Mouse (Mus musculus) embryonic facial prominence, embryonic 15.5 days (tissue): ENCODE results near the gene Srf. TPM values are rescaled to one million over a fixed set of nuclear protein-coding genes. Genes with fewer than 3 reads are reported as not detected.

Experiments
- ATAC-seq: fragments of 200-750 bp; cut with Nextera tagmentation; 2 replicates; pipeline ENCODE4 v1.8.0; 2017; ENCODE audit warnings: low read depth, moderate TSS enrichment; ENCODE audit not compliant: insufficient number of reproducible peaks, low FRiP score, low TSS enrichment
- H3K27ac ChIP-seq: fragments of 300-500 bp; sonication (generic); replicated peaks from 2 replicates; pipeline ENCODE4 v1.5.1; 2015; ENCODE audit warnings: mild to moderate bottlenecking, inconsistent platforms
- H3K27me3 ChIP-seq: fragments of 300-500 bp; sonication (generic); 2 replicates; pipeline ENCODE4 v1.6.1; 2015; ENCODE audit warnings: inconsistent platforms
- H3K36me3 ChIP-seq: fragments of 300-500 bp; sonication (generic); 2 replicates; pipeline ENCODE4 v1.6.1; 2015; ENCODE audit warnings: mild to moderate bottlenecking, inconsistent platforms
- H3K4me1 ChIP-seq: fragments of 300-500 bp; sonication (generic); 2 replicates; pipeline ENCODE4 v1.6.1; 2015; ENCODE audit warnings: inconsistent platforms
- H3K4me2 ChIP-seq: fragments of 300-500 bp; sonication (generic); replicated peaks from 2 replicates; pipeline ENCODE4 v1.6.1; 2015; ENCODE audit warnings: mild to moderate bottlenecking, inconsistent platforms
- H3K4me3 ChIP-seq: fragments of 300-500 bp; sonication (generic); replicated peaks from 2 replicates; pipeline ENCODE4 v1.5.1; 2015; ENCODE audit warnings: mild to moderate bottlenecking, inconsistent platforms
- H3K9ac ChIP-seq: fragments of 300-500 bp; sonication (generic); 2 replicates; pipeline ENCODE4 v1.6.1; 2015; ENCODE audit warnings: inconsistent platforms
- H3K9me3 ChIP-seq: fragments of 300-500 bp; sonication (generic); replicated peaks from 2 replicates; pipeline ENCODE4 v1.6.1; 2016; ENCODE audit warnings: inconsistent platforms
- WGBS: fragments of 180-500 bp; shearing (Covaris S2); methylation state at CpG from one replicate; pipeline ENCODE4 v1.1.7; 2015; 5-methylcytosine and 5-hydroxymethylcytosine counted together
- microRNA-seq: library from miRNA; unstranded; fragments of <30 nt; microRNA quantifications from one replicate; pipeline ENCODE4, GENCODE M21; 2016; ENCODE audit warnings: borderline number of aligned reads
- polyA plus RNA-seq: library from polyadenylated mRNA; unstranded; fragments of >200 nt; fragmentation: Nextera tagmentation; extraction: Ambion mirVana; gene quantifications from 2 replicates; pipeline ENCODE4 v1.2.1, GENCODE M21; 2015

Gene Srf
- polyA plus RNA-seq, 1 experiment from 2014 or later, result 8.8 TPM

DNA sequence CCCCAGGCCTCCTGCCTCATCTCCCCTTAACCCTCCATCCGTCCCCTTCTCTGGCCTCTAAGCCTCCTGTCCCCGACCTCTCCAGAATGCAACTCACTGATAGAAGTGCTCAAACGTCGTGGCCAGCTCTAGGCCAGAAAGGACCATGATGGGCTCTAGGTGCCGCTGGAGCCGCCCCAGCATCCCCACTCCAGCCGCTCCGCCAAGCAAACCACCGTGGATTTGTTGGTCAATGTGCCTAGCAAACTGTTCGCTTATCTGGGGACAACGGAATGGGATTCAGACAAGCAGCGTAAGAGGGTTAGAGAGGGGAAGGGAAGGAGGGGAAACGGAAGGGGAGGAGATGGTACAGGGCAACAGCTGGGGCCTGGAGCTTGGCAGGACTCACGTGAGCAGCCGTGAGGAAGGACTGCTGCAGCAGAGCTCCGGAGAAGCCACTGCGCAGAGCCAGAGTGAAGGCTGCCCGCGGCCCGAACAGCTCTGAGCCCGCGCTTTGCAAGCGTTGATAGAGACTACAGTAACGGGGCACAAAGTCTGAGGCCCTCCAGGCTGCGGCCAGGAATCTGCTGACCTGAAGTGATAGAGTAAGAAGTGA is 35.5 kb downstream of the Srf start:
- 0 out of 2 replicates have a peak overlapping the region, but pooled peaks have one; percentile 2 for H3K9ac ChIP-seq
- H3K36me3 ChIP-seq, result peaks cover 12% of the 10 kb centered on the region; the same call in 1 of the 2 replicates
- H3K4me3 ChIP-seq, result peak overlapping the region; percentile 18
- no peaks in the 10 kb centered on the region for H3K4me1 ChIP-seq
- no peaks in the 10 kb centered on the region for H3K9me3 ChIP-seq
- H3K4me2 ChIP-seq, result peak overlapping the region; percentile 39
- H3K27ac ChIP-seq, result no peak overlapping the region
- ATAC-seq, result no peak
- peaks cover 11% of the 10 kb centered on the region for H3K27me3 ChIP-seq
- WGBS, result 38% methylated on average over 25 of the region's 25 CpGs

DNA sequence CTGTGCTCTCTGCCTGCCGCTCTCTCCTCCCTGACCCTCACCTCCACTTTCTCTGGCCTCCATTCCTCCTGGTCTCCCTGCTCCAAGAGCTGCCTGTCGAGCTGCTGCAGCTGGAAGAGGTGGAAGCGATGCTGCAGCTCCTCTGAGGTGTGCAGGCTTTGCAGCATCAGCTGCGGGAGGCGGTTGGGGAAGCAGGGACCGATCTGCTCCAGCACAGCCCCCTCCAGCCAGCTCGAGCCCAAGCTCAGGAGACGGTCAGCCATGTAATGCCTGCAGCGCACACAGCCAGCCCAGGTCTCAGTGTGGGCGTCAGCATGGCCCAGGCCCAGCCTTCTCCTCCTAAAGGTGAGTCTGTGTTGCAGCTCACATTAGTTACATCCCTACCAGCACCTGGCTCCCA is 36.0 kb downstream of the Srf start:
- Histone ChIP-seq H3K27me3 (peaks cover 11% of the 10 kb centered on the region), H3K4me2 (peak overlapping the region; percentile 39), H3K9me3 (no peaks in the 10 kb centered on the region), H3K9ac (0 out of 2 replicates have a peak overlapping the region, but pooled peaks have one; percentile 2), H3K4me3 (peak overlapping the region; percentile 18), H3K4me1 (no peaks in the 10 kb centered on the region), H3K36me3 (peaks cover 9% of the 10 kb centered on the region; the same call in 1 of the 2 replicates), H3K27ac (no peak overlapping the region)
- WGBS, result 47% methylated on average over 10 of the region's 10 CpGs
- ATAC-seq, result no peak

DNA sequence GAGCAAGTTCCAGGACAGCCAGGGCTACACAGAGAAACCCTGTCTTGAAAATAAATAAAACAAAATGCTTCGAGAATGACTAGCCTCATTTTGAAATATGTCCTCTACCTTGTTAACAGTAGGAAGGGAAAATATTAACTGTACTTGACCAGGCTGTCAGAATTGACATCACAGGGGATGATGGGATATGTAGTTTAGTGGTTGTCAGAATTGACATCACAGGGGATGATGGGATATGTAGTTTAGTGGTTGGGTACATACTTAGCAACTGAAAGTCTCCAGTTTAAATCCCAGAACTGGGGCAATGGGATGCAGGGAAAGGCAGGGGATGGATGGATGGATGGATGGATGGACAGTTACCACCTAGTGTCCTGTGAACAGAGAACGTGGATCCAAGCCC is 42.6 kb downstream of the Srf start:
- H3K9ac ChIP-seq, result no peak overlapping the region
- no peak for ATAC-seq
- H3K4me2 ChIP-seq, result no peak overlapping the region
- H3K36me3 ChIP-seq, result 0 out of 2 replicates have a peak, but pooled peaks cover 4% of the 10 kb centered on the region
- no peak overlapping the region for H3K27ac ChIP-seq
- H3K4me3 ChIP-seq, result no peak overlapping the region
- H3K27me3 ChIP-seq, result no peaks in the 10 kb centered on the region
- no peaks in the 10 kb centered on the region for H3K4me1 ChIP-seq
- 68% methylated on average over 2 of the region's 2 CpGs for WGBS
- no peaks in the 10 kb centered on the region for H3K9me3 ChIP-seq

DNA sequence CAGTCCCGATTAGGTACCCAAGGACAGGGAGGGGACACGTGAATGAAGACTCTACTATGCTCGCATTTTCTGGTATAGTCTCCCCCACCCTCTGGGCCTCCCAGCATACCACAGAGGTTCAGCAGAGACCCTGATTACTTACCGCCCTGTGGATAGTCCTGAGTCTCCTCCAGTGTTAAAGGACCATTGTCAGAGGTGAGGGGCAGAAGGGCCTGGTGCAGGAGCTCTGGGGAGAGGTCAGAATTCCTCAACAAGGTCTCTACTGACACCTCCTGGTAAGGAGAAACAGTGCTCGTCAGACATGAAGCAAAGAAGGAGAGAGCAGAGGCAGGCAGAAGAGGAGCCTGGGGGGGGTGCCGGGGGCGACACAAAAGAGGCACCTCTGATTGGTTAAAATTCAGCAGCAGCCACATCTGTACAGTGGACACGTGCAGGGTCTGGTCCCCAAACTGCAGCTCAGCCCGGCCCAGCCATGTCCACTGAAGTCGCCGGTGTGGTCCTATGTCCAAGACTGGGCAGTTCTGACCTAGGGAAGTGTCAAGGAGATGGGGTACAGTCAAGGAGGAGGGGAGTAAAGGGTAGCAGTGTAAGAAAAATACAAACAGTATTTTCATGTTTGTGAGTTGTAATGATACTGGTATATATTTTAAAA is 44.8 kb downstream of the Srf start:
- Histone ChIP-seq H3K9me3 (no peaks in the 10 kb centered on the region), H3K4me1 (no peaks in the 10 kb centered on the region), H3K27me3 (no peaks in the 10 kb centered on the region), H3K36me3 (no peaks in the 10 kb centered on the region), H3K4me2 (no peak overlapping the region), H3K9ac (no peak overlapping the region), H3K27ac (no peak overlapping the region), H3K4me3 (no peak overlapping the region)
- ATAC-seq, result peak; percentile 43; the same call in 1 of the 2 replicates
- 44% methylated on average over 11 of the region's 11 CpGs for WGBS

DNA sequence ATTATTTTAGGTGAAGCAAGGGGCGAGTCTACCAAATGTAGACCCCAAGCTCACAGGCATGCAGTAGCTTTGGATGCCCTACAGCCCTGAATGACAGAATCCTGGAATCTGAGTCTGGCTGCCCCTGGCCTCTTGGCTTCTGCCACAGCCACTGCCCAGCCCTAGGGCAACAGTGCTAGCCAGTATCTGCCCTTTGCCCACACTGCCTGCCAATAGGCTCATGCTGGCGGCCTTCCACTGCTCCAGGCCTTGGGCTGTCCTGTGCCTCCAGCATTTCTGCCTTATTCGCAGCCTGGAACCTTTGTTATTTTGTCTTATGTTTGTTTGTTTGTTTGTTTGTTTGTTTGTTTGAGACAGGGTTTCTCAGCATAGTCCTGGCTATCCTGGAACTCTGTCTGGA is 50.4 kb downstream of the Srf start:
- no peak overlapping the region for H3K9ac ChIP-seq
- H3K9me3 ChIP-seq, result no peaks in the 10 kb centered on the region
- H3K4me3 ChIP-seq, result no peak overlapping the region
- H3K27ac ChIP-seq, result no peak overlapping the region
- no peak overlapping the region for H3K4me2 ChIP-seq
- no peaks in the 10 kb centered on the region for H3K27me3 ChIP-seq
- 0 out of 2 replicates have a peak, but pooled peaks cover 4% of the 10 kb centered on the region for H3K36me3 ChIP-seq
- ATAC-seq, result no peak
- no peaks in the 10 kb centered on the region for H3K4me1 ChIP-seq
- WGBS, result 87% methylated on average over 3 of the region's 3 CpGs

DNA sequence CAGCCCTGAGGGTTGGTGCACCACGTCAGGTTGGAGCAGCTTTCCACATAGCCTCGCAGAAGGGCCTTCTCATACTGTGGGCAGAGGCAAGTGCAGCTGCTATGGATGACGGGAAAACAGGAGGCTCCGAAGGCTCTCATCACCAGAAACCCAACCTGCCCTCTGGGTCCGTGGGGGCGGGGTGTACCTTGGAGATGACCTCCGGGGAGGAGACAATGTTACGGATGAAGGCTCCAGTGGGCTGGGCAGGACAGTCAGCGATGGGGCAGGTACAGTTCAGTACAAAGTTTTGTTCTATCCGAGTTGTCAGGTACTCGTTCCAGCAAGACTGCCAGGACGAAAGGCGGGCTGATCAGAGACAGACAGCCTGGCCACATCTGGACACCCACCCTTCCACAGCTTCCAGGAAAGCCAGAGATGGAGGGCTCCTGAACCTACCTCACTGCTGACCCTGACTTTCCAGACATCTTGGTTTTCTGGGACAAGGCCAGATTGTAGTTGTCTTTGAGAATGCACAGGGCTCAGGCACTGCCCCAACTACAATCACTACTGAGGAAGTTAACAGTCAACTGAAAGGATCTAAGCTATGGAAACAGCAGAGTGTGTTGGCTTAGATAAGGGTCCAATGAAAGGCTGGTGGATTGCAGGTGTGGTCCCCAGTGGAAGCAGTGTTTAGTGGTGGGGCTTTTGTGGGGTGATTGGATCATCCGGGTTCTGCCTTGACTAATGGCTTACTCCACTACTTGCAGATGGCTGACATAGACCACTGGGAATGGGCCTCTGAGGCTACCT is 51.9 kb downstream of the Srf start:
- no peaks in the 10 kb centered on the region for H3K27me3 ChIP-seq
- H3K9ac ChIP-seq, result no peak overlapping the region
- H3K4me3 ChIP-seq, result no peak overlapping the region
- H3K27ac ChIP-seq, result no peak overlapping the region
- no peak for ATAC-seq
- no peaks in the 10 kb centered on the region for H3K9me3 ChIP-seq
- H3K4me2 ChIP-seq, result no peak overlapping the region
- H3K4me1 ChIP-seq, result no peaks in the 10 kb centered on the region
- H3K36me3 ChIP-seq, result peaks cover 13% of the 10 kb centered on the region; the same call in 1 of the 2 replicates
- WGBS, result 71% methylated on average over 14 of the region's 14 CpGs

DNA sequence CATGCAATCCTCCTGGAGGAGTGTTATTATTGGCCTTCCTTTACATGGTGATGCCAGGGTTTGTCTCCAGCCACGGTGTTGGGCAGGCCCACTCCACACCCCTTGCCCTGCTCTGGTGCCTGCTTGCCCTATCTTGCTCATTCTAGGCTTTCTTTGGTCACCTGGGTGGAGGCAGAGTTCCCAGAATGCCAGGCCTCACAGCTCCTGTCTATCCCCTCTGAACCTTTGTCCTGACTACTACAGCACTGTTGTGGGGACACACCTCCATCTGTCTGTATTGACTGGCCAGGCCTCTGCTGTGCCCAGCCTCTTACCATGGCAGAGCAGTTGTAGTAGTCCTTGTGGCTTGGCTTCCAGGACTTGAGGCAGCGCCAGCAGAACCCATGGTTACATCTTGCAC is 53.2 kb downstream of the Srf start:
- no peak overlapping the region for H3K4me2 ChIP-seq
- H3K36me3 ChIP-seq, result peaks cover 13% of the 10 kb centered on the region; the same call in 1 of the 2 replicates
- H3K9me3 ChIP-seq, result no peaks in the 10 kb centered on the region
- H3K4me3 ChIP-seq, result no peak overlapping the region
- no peak overlapping the region for H3K27ac ChIP-seq
- WGBS, result 91% methylated on average over 2 of the region's 2 CpGs
- H3K4me1 ChIP-seq, result peaks cover 6% of the 10 kb centered on the region; the same call in 1 of the 2 replicates
- no peak for ATAC-seq
- H3K27me3 ChIP-seq, result no peaks in the 10 kb centered on the region
- no peak overlapping the region for H3K9ac ChIP-seq

Small RNA genes within 50 kb of the gene (microRNA-seq; reads per million reads assigned to microRNA genes)
- not detected for gene Mir6976

Other genes starting within 250 kb of the Srf start
- 5.8 and 6.7 TPM in 2 replicates for gene Abcc10, start 227.8 kb downstream of the Srf start, polyA plus RNA-seq
- 10.7 and 11.9 TPM in 2 replicates for gene Zfp318, start 172.4 kb downstream of the Srf start, polyA plus RNA-seq
- gene Crip3, start 127.2 kb downstream of the Srf start, polyA plus RNA-seq, result 3.5 and 3.6 TPM in 2 replicates
- 0.15 TPM in 1 of 2 replicates, not detected in the other for gene Slc22a7, start 117.7 kb downstream of the Srf start, polyA plus RNA-seq
- 0.15 and 0.18 TPM in 2 replicates for gene Ttbk1, start 68.5 kb downstream of the Srf start, polyA plus RNA-seq
- gene Dnph1, start 59.5 kb downstream of the Srf start, polyA plus RNA-seq, result 40.4 and 41.0 TPM in 2 replicates
- gene Cul9, start 9.8 kb downstream of the Srf start, polyA plus RNA-seq, result 7.1 and 10.6 TPM in 2 replicates
- gene Ptk7, start 73.3 kb upstream of the Srf start, polyA plus RNA-seq, result 156 and 161 TPM in 2 replicates
- gene Klc4, start 89.8 kb upstream of the Srf start, polyA plus RNA-seq, result 23.4 and 24.5 TPM in 2 replicates
- 92.9 and 95.8 TPM in 2 replicates for gene Mrpl2, start 90.1 kb upstream of the Srf start, polyA plus RNA-seq
- 64.0 and 64.1 TPM in 2 replicates for gene Cul7, start 94.2 kb upstream of the Srf start, polyA plus RNA-seq
- 61.9 and 64.9 TPM in 2 replicates for gene Rrp36, start 118.2 kb upstream of the Srf start, polyA plus RNA-seq
- gene Mea1, start 122.6 kb upstream of the Srf start, polyA plus RNA-seq, result 150 and 161 TPM in 2 replicates
- 129 and 134 TPM in 2 replicates for gene Klhdc3, start 124.7 kb upstream of the Srf start, polyA plus RNA-seq
- gene Ppp2r5d, start 148.9 kb upstream of the Srf start, polyA plus RNA-seq, result 91.7 and 93.2 TPM in 2 replicates
- 32.4 and 35.6 TPM in 2 replicates for gene Pex6, start 155.3 kb upstream of the Srf start, polyA plus RNA-seq
- gene Gnmt, start 173.0 kb upstream of the Srf start, polyA plus RNA-seq, result 2.0 and 2.1 TPM in 2 replicates
- gene Cnpy3, start 196.0 kb upstream of the Srf start, polyA plus RNA-seq, result 74.2 and 78.2 TPM in 2 replicates
- 0.41 and 0.47 TPM in 2 replicates for gene Ptcra, start 207.5 kb upstream of the Srf start, polyA plus RNA-seq
- 82.4 and 84.0 TPM in 2 replicates for gene 2310039H08Rik, start 216.5 kb upstream of the Srf start, polyA plus RNA-seq
- gene Rpl7l1, start 226.5 kb upstream of the Srf start, polyA plus RNA-seq, result 136 and 145 TPM in 2 replicates